ENCODE assay signal across 1 mouse cellular context in genomic region chr13:54564232-54565200, GRCm38 (mm10).
TF ChIP-seq lines count a peak whose summit lies in the region.

No protein-coding gene starts in this region.

TF ChIP-seq in MEL, 35 proteins besides CTCF, POLR2A, EP300 and RAD21 (continued from another document):
- no peak for TF ChIP-seq POLR2AphosphoS2 (IDR thresholded peaks at IDR 0.05; ENCODE audit: low read length)
- no peak for TF ChIP-seq ZKSCAN1 (IDR thresholded peaks at IDR 0.05; ENCODE audit: low read depth, low read length)
- TF ChIP-seq MYB (IDR thresholded peaks at IDR 0.05; ENCODE audit: low read depth, low read length): no peak
